Mouse (Mus musculus) lung, embryonic 16.5 days (tissue): ENCODE measurements around the gene Dusp9. TPM values are rescaled to one million over a fixed set of nuclear protein-coding genes. Genes with fewer than 3 reads are reported as not detected.

Experiments
- ATAC-seq: fragments of 200-750 bp; cut with Nextera tagmentation; 2 replicates; pipeline ENCODE4 v1.8.0; 2017; ENCODE audit warnings: low read depth, mild to moderate bottlenecking, moderate library complexity
- H3K27ac ChIP-seq: fragments of 300-500 bp; sonication (generic); 2 replicates; pipeline ENCODE4 v1.5.1; 2014; ENCODE audit warnings: mild to moderate bottlenecking, control low read depth, low read length
- H3K27me3 ChIP-seq: fragments of 300-500 bp; sonication (generic); 2 replicates; pipeline ENCODE4 v1.6.1; 2014; ENCODE audit warnings: low read depth, low read length, mixed read lengths; ENCODE audit not compliant: control insufficient read depth, insufficient read depth
- H3K36me3 ChIP-seq: fragments of 300-500 bp; sonication (generic); 2 replicates; pipeline ENCODE4 v1.6.1; 2014; ENCODE audit warnings: low read length; ENCODE audit not compliant: control insufficient read depth, insufficient read depth
- H3K4me1 ChIP-seq: fragments of 300-500 bp; sonication (generic); replicated peaks from 2 replicates; pipeline ENCODE4 v1.6.1; 2014; ENCODE audit warnings: low read length, mixed read lengths; ENCODE audit not compliant: control insufficient read depth, insufficient read depth
- H3K4me2 ChIP-seq: fragments of 300-500 bp; sonication (generic); 2 replicates; pipeline ENCODE4 v1.6.1; 2014; ENCODE audit warnings: low read depth, low read length, control low read depth
- H3K4me3 ChIP-seq: fragments of 300-500 bp; sonication (generic); 2 replicates; pipeline ENCODE4 v1.5.1; 2014; ENCODE audit warnings: mild to moderate bottlenecking, low read length, control low read depth
- H3K9ac ChIP-seq: fragments of 300-500 bp; sonication (generic); 2 replicates; pipeline ENCODE4 v1.6.1; 2014; ENCODE audit warnings: low read length, control low read depth
- H3K9me3 ChIP-seq: fragments of 300-500 bp; sonication (generic); 2 replicates; pipeline ENCODE4 v1.6.1; 2016; ENCODE audit warnings: low read length; ENCODE audit not compliant: control insufficient read depth
- WGBS: fragments of 180-500 bp; shearing (Covaris S2); extraction: QIAGEN DNeasy Blood & Tissue Kit; methylation state at CpG from one replicate; pipeline ENCODE4 v1.1.7; 2014; 5-methylcytosine and 5-hydroxymethylcytosine counted together
- polyA plus RNA-seq: library from polyadenylated mRNA; unstranded; fragments of >200 nt; fragmentation: Nextera tagmentation; extraction: Ambion mirVana; gene quantifications from 2 replicates; pipeline ENCODE4 v1.2.1, GENCODE M21; 2015

The Dusp9 gene
- polyA plus RNA-seq, 1 experiment from 2014 or later = 7.0 TPM

GRCm38 (mm10) chrX:73673968-73674661 is 34.9 kb downstream of the Dusp9 start:
- H3K27ac ChIP-seq = no peak overlapping the region
- peak overlapping the region; percentile 68 for H3K4me2 ChIP-seq
- 0 out of 2 replicates have a peak, but pooled peaks cover 3% of the 10 kb centered on the region for H3K36me3 ChIP-seq
- peak overlapping the region; percentile 61 for H3K4me3 ChIP-seq
- H3K4me1 ChIP-seq = peaks cover 7% of the 10 kb centered on the region; the same call in 1 of the 2 replicates
- H3K9ac ChIP-seq = peak overlapping the region; percentile 82
- ATAC-seq = peak; percentile 50
- 24% methylated on average over 18 of the region's 20 CpGs for WGBS
- no peaks in the 10 kb centered on the region for H3K27me3 ChIP-seq
- H3K9me3 ChIP-seq = no peaks in the 10 kb centered on the region

- WGBS = 63% methylated on average over 2 of the region's 2 CpGs
- peak overlapping the region; percentile 68 for H3K4me2 ChIP-seq
- no peaks in the 10 kb centered on the region for H3K27me3 ChIP-seq
- no peaks in the 10 kb centered on the region for H3K9me3 ChIP-seq
- H3K9ac ChIP-seq = no peak overlapping the region
- H3K36me3 ChIP-seq = peaks cover 3% of the 10 kb centered on the region; the same call in 1 of the 2 replicates
- peaks cover 7% of the 10 kb centered on the region; the same call in 1 of the 2 replicates for H3K4me1 ChIP-seq
- no peak for ATAC-seq
- H3K4me3 ChIP-seq = no peak overlapping the region
- no peak overlapping the region for H3K27ac ChIP-seq
Measured at GRCm38 (mm10) chrX:73675231-73675630, 36.0 kb downstream of the Dusp9 start.

- no peak overlapping the region for H3K4me3 ChIP-seq
- no peaks in the 10 kb centered on the region for H3K27me3 ChIP-seq
- H3K9ac ChIP-seq = no peak overlapping the region
- peaks cover 3% of the 10 kb centered on the region; the same call in 1 of the 2 replicates for H3K36me3 ChIP-seq
- H3K4me1 ChIP-seq = peaks cover 7% of the 10 kb centered on the region; the same call in 1 of the 2 replicates
- no peak overlapping the region for H3K27ac ChIP-seq
- no peaks in the 10 kb centered on the region for H3K9me3 ChIP-seq
- ATAC-seq = no peak
- WGBS = 92% methylated on average over 4 of the region's 4 CpGs
- no peak overlapping the region for H3K4me2 ChIP-seq
Measured at GRCm38 (mm10) chrX:73676668-73677067, 37.4 kb downstream of the Dusp9 start.

- 83% methylated on average over 2 of the region's 2 CpGs for WGBS
- H3K27me3 ChIP-seq = no peaks in the 10 kb centered on the region
- no peaks in the 10 kb centered on the region for H3K4me1 ChIP-seq
- no peaks in the 10 kb centered on the region for H3K9me3 ChIP-seq
- no peak overlapping the region for H3K9ac ChIP-seq
- H3K4me2 ChIP-seq = no peak overlapping the region
- H3K27ac ChIP-seq = no peak overlapping the region
- H3K4me3 ChIP-seq = no peak overlapping the region
- ATAC-seq = no peak
- H3K36me3 ChIP-seq = peaks cover 11% of the 10 kb centered on the region
Measured at GRCm38 (mm10) chrX:73684156-73684555, 44.9 kb downstream of the Dusp9 start.

- Histone ChIP-seq H3K27ac (no peak overlapping the region), H3K9me3 (no peaks in the 10 kb centered on the region), H3K4me2 (no peak overlapping the region), H3K36me3 (peaks cover 11% of the 10 kb centered on the region), H3K27me3 (no peaks in the 10 kb centered on the region), H3K4me3 (no peak overlapping the region), H3K4me1 (no peaks in the 10 kb centered on the region), H3K9ac (no peak overlapping the region)
- ATAC-seq = no peak
Measured at GRCm38 (mm10) chrX:73684978-73685377, 45.8 kb downstream of the Dusp9 start.

- H3K27me3 ChIP-seq = no peaks in the 10 kb centered on the region
- no peak for ATAC-seq
- no peak overlapping the region for H3K4me2 ChIP-seq
- H3K4me3 ChIP-seq = no peak overlapping the region
- 66% methylated on average over 3 of the region's 3 CpGs for WGBS
- H3K9ac ChIP-seq = no peak overlapping the region
- H3K27ac ChIP-seq = no peak overlapping the region
- no peaks in the 10 kb centered on the region for H3K4me1 ChIP-seq
- peaks cover 11% of the 10 kb centered on the region for H3K36me3 ChIP-seq
- H3K9me3 ChIP-seq = no peaks in the 10 kb centered on the region
Measured at GRCm38 (mm10) chrX:73685629-73686028, 46.4 kb downstream of the Dusp9 start.

GRCm38 (mm10) chrX:73690917-73691629 is 51.9 kb downstream of the Dusp9 start:
- H3K4me1 ChIP-seq = no peaks in the 10 kb centered on the region
- no peak overlapping the region for H3K27ac ChIP-seq
- ATAC-seq = peak; percentile 57; the same call in 1 of the 2 replicates
- H3K36me3 ChIP-seq = peaks cover 8% of the 10 kb centered on the region
- H3K9ac ChIP-seq = no peak overlapping the region
- no peaks in the 10 kb centered on the region for H3K9me3 ChIP-seq
- H3K4me3 ChIP-seq = no peak overlapping the region
- no peaks in the 10 kb centered on the region for H3K27me3 ChIP-seq
- 59% methylated on average over 5 of the region's 5 CpGs for WGBS
- no peak overlapping the region for H3K4me2 ChIP-seq

Other genes with a start within 250 kb of the Dusp9 start
- not detected in 2 replicates for gene Gm18336, start 240.7 kb upstream of the Dusp9 start, polyA plus RNA-seq
- gene Zfp92, start 228.3 kb upstream of the Dusp9 start, polyA plus RNA-seq = 0.13 and 0.14 TPM in 2 replicates
- not detected in 2 replicates for gene Trex2, start 204.1 kb upstream of the Dusp9 start, polyA plus RNA-seq
- gene Haus7, start 180.4 kb upstream of the Dusp9 start, polyA plus RNA-seq = 54.2 and 54.4 TPM in 2 replicates
- gene Bgn, start 155.8 kb upstream of the Dusp9 start, polyA plus RNA-seq = 206 and 225 TPM in 2 replicates
- 0.11 TPM in 1 of 2 replicates, not detected in the other for gene Atp2b3, start 136.3 kb upstream of the Dusp9 start, polyA plus RNA-seq
- 14.7 and 16.3 TPM in 2 replicates for gene Pnck, start 20.7 kb downstream of the Dusp9 start, polyA plus RNA-seq
- gene Slc6a8, start 33.7 kb downstream of the Dusp9 start, polyA plus RNA-seq = 5.2 and 5.6 TPM in 2 replicates
- gene Bcap31, start 76.8 kb downstream of the Dusp9 start, polyA plus RNA-seq = 301 and 317 TPM in 2 replicates
- gene Abcd1, start 77.2 kb downstream of the Dusp9 start, polyA plus RNA-seq = 27.9 and 29.5 TPM in 2 replicates
- 0.35 and 0.52 TPM in 2 replicates for gene Plxnb3, start 117.7 kb downstream of the Dusp9 start, polyA plus RNA-seq
- 5.0 and 7.4 TPM in 2 replicates for gene Srpk3, start 135.0 kb downstream of the Dusp9 start, polyA plus RNA-seq
- 219 and 236 TPM in 2 replicates for gene Idh3g, start 147.5 kb downstream of the Dusp9 start, polyA plus RNA-seq
- 186 and 209 TPM in 2 replicates for gene Ssr4, start 147.6 kb downstream of the Dusp9 start, polyA plus RNA-seq
- gene Pdzd4, start 185.6 kb downstream of the Dusp9 start, polyA plus RNA-seq = 0.54 and 0.75 TPM in 2 replicates